Mouse (Mus musculus) embryonic fibroblast, embryonic 13.5 days (primary cell): Measurements from ENCODE around the gene Klhdc8b.

Experiments used
- CTCF ChIP-seq: IDR thresholded peaks from 2 replicates; pipeline ENCODE4 v1.5.1; 2011; ENCODE audit warnings: mild to moderate bottlenecking, control low read depth, low read length, moderate library complexity, borderline replicate concordance; ENCODE audit not compliant: insufficient read depth
- POLR2A ChIP-seq: IDR thresholded peaks from 2 replicates; pipeline ENCODE4 v1.6.1; 2011; ENCODE audit warnings: low read depth, mild to moderate bottlenecking, control low read depth, low read length, moderate library complexity

- TF ChIP-seq POLR2A (no peak), CTCF (no peak)
Measured at GRCm38 (mm10) chr9:108508776-108509175, 47.4 kb upstream of the Klhdc8b start.
